Comparison of ENCODE assay signal across 15 mouse cellular contexts in the genomic region with DNA sequence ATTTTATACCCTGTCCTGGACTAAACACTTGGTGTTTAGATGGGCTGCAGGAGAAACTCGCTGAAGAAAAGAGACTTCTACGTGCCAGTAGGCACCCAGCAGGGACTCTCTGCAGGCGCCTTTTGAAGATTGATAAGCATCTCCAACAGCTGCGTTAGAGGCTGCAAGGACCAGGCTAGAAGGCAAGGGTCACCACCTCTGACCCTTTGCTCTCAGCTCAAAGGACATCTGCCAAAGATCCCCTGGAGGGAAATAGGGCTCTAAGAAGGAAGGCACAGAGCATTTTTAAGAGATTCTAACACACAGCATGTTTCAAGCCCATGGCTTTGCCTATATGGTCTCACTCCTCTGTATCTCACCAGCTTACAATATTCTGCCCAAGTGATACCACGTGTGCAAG.
A peak's percentile ranks its signal among the peaks of the same experiment; 100 is the strongest.
DNase-seq lines count a peak whose midpoint lies in the region; ATAC-seq and TF ChIP-seq lines count a peak whose summit lies in the region.
"Had no signal": no experiment of that assay in that cellular context is flagged by ENCODE, and none has a peak within 500 bp of the region (broad histone marks: within the 10 kb centered on the region; RNA-seq: fewer than 3 reads in every experiment).

No protein-coding gene starts in this region.

- intact Hi-C loops in left cerebral cortex, adult 2 months (cut with DNase I) = no loop called here

- WGBS in kidney, embryonic 14.5 days = 7% methylated on average over 5 of the region's 5 CpGs
- WGBS in embryonic facial prominence, embryonic 14.5 days = 13% methylated on average over 5 of the region's 5 CpGs
- WGBS in midbrain, embryonic 14.5 days = 5% methylated on average over 5 of the region's 5 CpGs

- no peak overlapping the region for H3K4me2 ChIP-seq in kidney, embryonic 14.5 days (replicated peaks; ENCODE audit: low read depth, low read length)
- H3K4me2 ChIP-seq in embryonic facial prominence, embryonic 14.5 days (ENCODE audit: low read depth, low read length) = 0 out of 2 replicates have a peak overlapping the region, but pooled peaks have one; percentile 18
- no peak overlapping the region for H3K4me2 ChIP-seq in midbrain, embryonic 14.5 days (ENCODE audit: low read length)

- no peak overlapping the region for H3K9ac ChIP-seq in kidney, embryonic 14.5 days (ENCODE audit: low read depth, low read length)
- no peak overlapping the region for H3K9ac ChIP-seq in embryonic facial prominence, embryonic 14.5 days (ENCODE audit: low read depth, low read length)
- H3K9ac ChIP-seq in midbrain, embryonic 14.5 days (replicated peaks; ENCODE audit: low read length) = no peak overlapping the region

- DNase-seq in kidney, postnatal 25 days = no peak
- peak; percentile 93 for DNase-seq in embryo, embryonic 10.5 days (ENCODE audit: low spot score)
- DNase-seq in embryonic facial prominence, embryonic 14.5 days (ENCODE audit: low spot score) = no peak
- peak; percentile 22 for DNase-seq in midbrain, embryonic 14.5 days
- no peak for DNase-seq in left cerebral cortex, adult 11 months (ENCODE audit: low spot score)
- no peak for DNase-seq in left cerebral cortex, adult 2 months (ENCODE audit: extremely low spot score in 1 of 2, low spot score in 2 of 2)
- DNase-seq: adrenal gland, postnatal 14 days; cerebellum, adult 8-10 months; heart, postnatal 14 days; kidney, postnatal 10 days; lung, postnatal 14 days; right cerebral cortex, postnatal 4 days; thymus, adult 18-20 months had no signal

- H3K36me3 ChIP-seq in kidney, embryonic 14.5 days (ENCODE audit: control insufficient read depth, insufficient read depth, low read length) = no peaks in the 10 kb centered on the region
- H3K36me3 ChIP-seq in embryonic facial prominence, embryonic 14.5 days (ENCODE audit: control insufficient read depth, insufficient read depth, low read length) = no peaks in the 10 kb centered on the region
- H3K36me3 ChIP-seq in midbrain, embryonic 14.5 days (ENCODE audit: control insufficient read depth, insufficient read depth, low read length) = no peaks in the 10 kb centered on the region
- H3K36me3 ChIP-seq: G1E had no signal

- H3K4me1 ChIP-seq in kidney, embryonic 14.5 days (ENCODE audit: control insufficient read depth, insufficient read depth, low read length) = peaks cover 9% of the 10 kb centered on the region; the same call in 1 of the 2 replicates
- peaks cover 21% of the 10 kb centered on the region for H3K4me1 ChIP-seq in embryonic facial prominence, embryonic 14.5 days (ENCODE audit: control insufficient read depth, insufficient read depth, low read length)
- peaks cover 18% of the 10 kb centered on the region for H3K4me1 ChIP-seq in midbrain, embryonic 14.5 days (ENCODE audit: control insufficient read depth, insufficient read depth, low read length)

- no peak for TF ChIP-seq CTCF in left cerebral cortex, adult 2 months (IDR thresholded peaks at IDR 0.05)

- peak; percentile 23; the same call in 1 of the 2 replicates for ATAC-seq in kidney, embryonic 14.5 days (ENCODE audit: low FRiP score, low TSS enrichment)
- ATAC-seq in embryonic facial prominence, embryonic 14.5 days (ENCODE audit: low read depth) = no peak
- ATAC-seq in midbrain, embryonic 14.5 days (ENCODE audit: low FRiP score, low TSS enrichment) = no peak

- H3K27me3 ChIP-seq in kidney, embryonic 14.5 days (ENCODE audit: control insufficient read depth, insufficient read depth, low read length) = no peaks in the 10 kb centered on the region
- no peaks in the 10 kb centered on the region for H3K27me3 ChIP-seq in embryonic facial prominence, embryonic 14.5 days (replicated peaks; ENCODE audit: control insufficient read depth, insufficient read depth, low read length)
- H3K27me3 ChIP-seq in midbrain, embryonic 14.5 days (ENCODE audit: control insufficient read depth, insufficient read depth, low read length) = no peaks in the 10 kb centered on the region; the same call in 1 of the 2 replicates

- no peaks in the 10 kb centered on the region for H3K9me3 ChIP-seq in kidney, embryonic 14.5 days (ENCODE audit: control insufficient read depth, low read length)
- H3K9me3 ChIP-seq in embryonic facial prominence, embryonic 14.5 days (ENCODE audit: control insufficient read depth, low read length) = no peaks in the 10 kb centered on the region
- no peaks in the 10 kb centered on the region for H3K9me3 ChIP-seq in midbrain, embryonic 14.5 days (ENCODE audit: control insufficient read depth, low read length)
- H3K9me3 ChIP-seq: G1E had no signal

- no peak overlapping the region for H3K4me3 ChIP-seq in kidney, embryonic 14.5 days (ENCODE audit: low read length)
- no peak overlapping the region for H3K4me3 ChIP-seq in embryonic facial prominence, embryonic 14.5 days (ENCODE audit: low read depth, low read length)
- no peak overlapping the region for H3K4me3 ChIP-seq in midbrain, embryonic 14.5 days (replicated peaks; ENCODE audit: low read depth, low read length)
- H3K4me3 ChIP-seq in left cerebral cortex, adult 2 months = no peak overlapping the region

- no peak overlapping the region for H3K27ac ChIP-seq in kidney, embryonic 14.5 days (ENCODE audit: low read depth, low read length)
- H3K27ac ChIP-seq in embryonic facial prominence, embryonic 14.5 days (replicated peaks; ENCODE audit: low read depth, low read length) = no peak overlapping the region
- no peak overlapping the region for H3K27ac ChIP-seq in midbrain, embryonic 14.5 days (replicated peaks; ENCODE audit: low read depth, low read length)
- no peak overlapping the region for H3K27ac ChIP-seq in left cerebral cortex, adult 2 months

Comparison
In these comparisons a context has a peak if more than half of its experiments do, and no peak if none do; other contexts are left out.
1. DNase-seq: peak in embryo, embryonic 10.5 days (single experiment) and midbrain, embryonic 14.5 days (single experiment); none in kidney, postnatal 25 days (0 of 2), embryonic facial prominence, embryonic 14.5 days (single experiment), left cerebral cortex, adult 11 months (single experiment) and left cerebral cortex, adult 2 months (0 of 2).